Mouse (Mus musculus): ENCODE data around the gene Slco1a4. TPM values are rescaled to one million over a fixed set of nuclear protein-coding genes. Genes with fewer than 3 reads are reported as not detected.
"Not testable (repeated sequence)": the region's sequence is repeated elsewhere in the genome, so short reads cannot be mapped to it uniquely, and the experiment has no call there.

The Slco1a4 gene
- polyA plus RNA-seq (2014; fragmentation: Nextera tagmentation; extraction: Ambion mirVana), result not detected in 2 replicates

- peak; percentile 52; the same call in 1 of the 2 replicates for ATAC-seq (ENCODE audit: insufficient read depth)
- Histone ChIP-seq H3K4me1 (ENCODE audit: insufficient read depth) (no peaks in the 10 kb centered on the region), H3K27me3 (ENCODE audit: insufficient read depth, low read length) (no peaks in the 10 kb centered on the region), H3K4me2 (no peak within 1 kb of the TSS), H3K4me3 (ENCODE audit: low read depth, low read length) (no peak within 1 kb of the TSS), H3K36me3 (ENCODE audit: insufficient read depth) (no peaks in the 10 kb centered on the region), H3K9me3 (ENCODE audit: low read depth, low read length) (no peaks in the 10 kb centered on the region), H3K27ac (ENCODE audit: low read depth) (no peak within 1 kb of the TSS), H3K9ac (no peak within 1 kb of the TSS)
- WGBS, result 43% methylated on average over 2 of the region's 2 CpGs
- no peak for TF ChIP-seq CTCF (IDR thresholded peaks at IDR 0.05; ENCODE audit: low read depth)
- peak; percentile 75 for DNase-seq
Observed at GRCm38 (mm10) chr6:141856085-141856484, at the start of gene Slco1a4. TSS of gene Slco1a4 (minus strand) at chr6:141856199.

GRCm38 (mm10) chr6:141898197-141898596 lies 42.2 kb upstream of the Slco1a4 start:
- WGBS, result 67% methylated on average over 2 of the region's 2 CpGs
- H3K9me3 ChIP-seq (ENCODE audit: low read depth, low read length), result no peaks in the 10 kb centered on the region
- H3K36me3 ChIP-seq (ENCODE audit: insufficient read depth), result no peaks in the 10 kb centered on the region
- no peaks in the 10 kb centered on the region for H3K27me3 ChIP-seq (ENCODE audit: insufficient read depth, low read length)
- no peak for ATAC-seq (ENCODE audit: insufficient read depth)
- no peak overlapping the region for H3K4me3 ChIP-seq (ENCODE audit: low read depth, low read length)
- H3K27ac ChIP-seq (ENCODE audit: low read depth), result no peak overlapping the region
- DNase-seq, result no peak
- no peak for TF ChIP-seq CTCF (IDR thresholded peaks at IDR 0.05; ENCODE audit: low read depth)
- no peak overlapping the region for H3K4me2 ChIP-seq
- no peaks in the 10 kb centered on the region for H3K4me1 ChIP-seq (ENCODE audit: insufficient read depth)
- H3K9ac ChIP-seq, result no peak overlapping the region

GRCm38 (mm10) chr6:141889723-141890122 lies 33.7 kb upstream of the Slco1a4 start:
- 49% methylated on average over 2 of the region's 2 CpGs for WGBS
- no peak for DNase-seq
- H3K9me3 ChIP-seq (ENCODE audit: low read depth, low read length), result no peaks in the 10 kb centered on the region
- H3K9ac ChIP-seq, result no peak overlapping the region
- H3K4me1 ChIP-seq (ENCODE audit: insufficient read depth), result no peaks in the 10 kb centered on the region
- H3K27ac ChIP-seq (ENCODE audit: low read depth), result no peak overlapping the region
- no peak for TF ChIP-seq CTCF (IDR thresholded peaks at IDR 0.05; ENCODE audit: low read depth)
- H3K36me3 ChIP-seq (ENCODE audit: insufficient read depth), result no peaks in the 10 kb centered on the region
- H3K27me3 ChIP-seq (ENCODE audit: insufficient read depth, low read length), result no peaks in the 10 kb centered on the region
- no peak overlapping the region for H3K4me3 ChIP-seq (ENCODE audit: low read depth, low read length)
- no peak overlapping the region for H3K4me2 ChIP-seq
- no peak for ATAC-seq (ENCODE audit: insufficient read depth)

GRCm38 (mm10) chr6:141888248-141888647 lies 32.2 kb upstream of the Slco1a4 start:
- H3K27me3 ChIP-seq (ENCODE audit: insufficient read depth, low read length), result no peaks in the 10 kb centered on the region
- H3K9me3 ChIP-seq (ENCODE audit: low read depth, low read length), result no peaks in the 10 kb centered on the region
- no peak overlapping the region for H3K4me2 ChIP-seq
- 71% methylated on average over 2 of the region's 2 CpGs for WGBS
- DNase-seq (no peak), ATAC-seq (ENCODE audit: insufficient read depth) (no peak)
- no peak overlapping the region for H3K27ac ChIP-seq (ENCODE audit: low read depth)
- H3K4me3 ChIP-seq (ENCODE audit: low read depth, low read length), result no peak overlapping the region
- no peaks in the 10 kb centered on the region for H3K4me1 ChIP-seq (ENCODE audit: insufficient read depth)
- no peaks in the 10 kb centered on the region for H3K36me3 ChIP-seq (ENCODE audit: insufficient read depth)
- H3K9ac ChIP-seq, result no peak overlapping the region
- peak; percentile 30; the same call in 1 of the 2 replicates for TF ChIP-seq CTCF (IDR thresholded peaks at IDR 0.05; ENCODE audit: low read depth)

GRCm38 (mm10) chr6:141882581-141882980 lies 26.6 kb upstream of the Slco1a4 start:
- no peaks in the 10 kb centered on the region for H3K27me3 ChIP-seq (ENCODE audit: insufficient read depth, low read length)
- ATAC-seq (ENCODE audit: insufficient read depth) (no peak), DNase-seq (no peak)
- no peak overlapping the region for H3K4me3 ChIP-seq (ENCODE audit: low read depth, low read length)
- H3K9me3 ChIP-seq (ENCODE audit: low read depth, low read length), result no peaks in the 10 kb centered on the region
- no peaks in the 10 kb centered on the region for H3K4me1 ChIP-seq (ENCODE audit: insufficient read depth)
- no peak overlapping the region for H3K4me2 ChIP-seq
- H3K9ac ChIP-seq, result no peak overlapping the region
- H3K27ac ChIP-seq (ENCODE audit: low read depth), result no peak overlapping the region
- TF ChIP-seq CTCF (IDR thresholded peaks at IDR 0.05; ENCODE audit: low read depth), result no peak
- no peaks in the 10 kb centered on the region for H3K36me3 ChIP-seq (ENCODE audit: insufficient read depth)
- 59% methylated on average over 1 of the region's 1 CpGs for WGBS

- not testable (repeated sequence) for H3K4me2 ChIP-seq; H3K27me3 ChIP-seq (ENCODE audit: insufficient read depth, low read length); H3K36me3 ChIP-seq (ENCODE audit: insufficient read depth); H3K9me3 ChIP-seq (ENCODE audit: low read depth, low read length); H3K27ac ChIP-seq (ENCODE audit: low read depth); ATAC-seq (ENCODE audit: insufficient read depth); DNase-seq; H3K9ac ChIP-seq; H3K4me3 ChIP-seq (ENCODE audit: low read depth, low read length); H3K4me1 ChIP-seq (ENCODE audit: insufficient read depth)
- 68% methylated on average over 4 of the region's 4 CpGs for WGBS
Observed at GRCm38 (mm10) chr6:141875742-141876141, 19.7 kb upstream of the Slco1a4 start.

GRCm38 (mm10) chr6:141871711-141872110 lies 15.7 kb upstream of the Slco1a4 start:
- ATAC-seq (ENCODE audit: insufficient read depth) (no peak), DNase-seq (no peak)
- H3K9me3 ChIP-seq (ENCODE audit: low read depth, low read length), result no peaks in the 10 kb centered on the region
- H3K4me1 ChIP-seq (ENCODE audit: insufficient read depth), result no peaks in the 10 kb centered on the region
- no peak for TF ChIP-seq CTCF (IDR thresholded peaks at IDR 0.05; ENCODE audit: low read depth)
- no peak overlapping the region for H3K9ac ChIP-seq
- H3K36me3 ChIP-seq (ENCODE audit: insufficient read depth), result no peaks in the 10 kb centered on the region
- no peak overlapping the region for H3K4me3 ChIP-seq (ENCODE audit: low read depth, low read length)
- H3K27me3 ChIP-seq (ENCODE audit: insufficient read depth, low read length), result no peaks in the 10 kb centered on the region
- no peak overlapping the region for H3K4me2 ChIP-seq
- 56% methylated on average over 2 of the region's 2 CpGs for WGBS
- no peak overlapping the region for H3K27ac ChIP-seq (ENCODE audit: low read depth)

- Histone ChIP-seq H3K9ac (no peak overlapping the region), H3K36me3 (ENCODE audit: insufficient read depth) (no peaks in the 10 kb centered on the region), H3K4me3 (ENCODE audit: low read depth, low read length) (no peak overlapping the region), H3K4me1 (ENCODE audit: insufficient read depth) (no peaks in the 10 kb centered on the region), H3K27ac (ENCODE audit: low read depth) (no peak overlapping the region), H3K9me3 (ENCODE audit: low read depth, low read length) (no peaks in the 10 kb centered on the region), H3K27me3 (ENCODE audit: insufficient read depth, low read length) (no peaks in the 10 kb centered on the region), H3K4me2 (no peak overlapping the region)
- no peak for DNase-seq
- WGBS, result 68% methylated on average over 5 of the region's 5 CpGs
- ATAC-seq (ENCODE audit: insufficient read depth), result no peak
- TF ChIP-seq CTCF (IDR thresholded peaks at IDR 0.05; ENCODE audit: low read depth), result no peak
Observed at GRCm38 (mm10) chr6:141868735-141869134, 12.7 kb upstream of the Slco1a4 start.
